Mouse (Mus musculus): Measurements from ENCODE around the gene Acap2. TPM values are rescaled to one million over a fixed set of nuclear protein-coding genes. Genes with fewer than 3 reads are reported as not detected.

The Acap2 gene
- polyA plus RNA-seq, 1 experiment from 2014 or later, result 33.0 TPM

DNA sequence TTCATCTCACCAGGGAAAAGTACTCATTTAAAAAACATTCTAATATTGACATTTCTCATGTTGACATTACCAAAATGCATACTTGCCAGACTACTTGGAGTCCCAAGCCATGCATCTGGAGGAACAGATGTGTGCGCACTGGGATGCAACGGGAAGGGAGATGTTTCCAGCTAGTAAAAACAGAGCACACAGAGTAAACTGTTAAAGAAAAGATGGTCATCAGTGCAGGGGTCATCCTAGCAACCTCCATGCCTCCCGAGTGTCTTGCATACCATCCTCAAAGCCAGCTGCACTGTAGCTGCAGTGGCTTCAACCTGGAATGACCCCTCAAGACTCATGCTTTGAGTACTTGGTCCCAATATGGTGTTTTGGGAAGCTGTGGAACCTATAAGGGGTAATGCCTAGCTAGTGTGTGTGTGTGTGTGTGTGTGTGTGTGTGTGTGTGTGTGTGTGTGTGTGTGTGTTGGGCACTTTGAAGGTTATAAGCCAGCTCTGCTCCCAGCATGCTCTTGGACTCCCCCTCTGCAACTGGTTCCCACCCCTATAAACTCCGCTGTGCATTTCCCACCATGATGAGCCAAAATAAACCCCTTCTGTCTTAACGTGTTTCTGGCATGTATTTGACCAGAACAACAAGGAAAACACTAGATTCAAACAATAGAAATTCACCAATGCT lies 31.6 kb upstream of the Acap2 start:
- TF ChIP-seq CTCF (IDR thresholded peaks at IDR 0.05; ENCODE audit: low read depth), result no peak
- no peak for DNase-seq
- no peak for ATAC-seq (ENCODE audit: insufficient read depth)
- H3K4me1 ChIP-seq (ENCODE audit: insufficient read depth), result peaks cover 8% of the 10 kb centered on the region
- H3K9ac ChIP-seq, result no peak overlapping the region
- H3K36me3 ChIP-seq (ENCODE audit: insufficient read depth), result no peaks in the 10 kb centered on the region
- no peaks in the 10 kb centered on the region for H3K9me3 ChIP-seq (ENCODE audit: low read depth, low read length)
- WGBS, result 49% methylated on average over 5 of the region's 5 CpGs
- H3K4me3 ChIP-seq (ENCODE audit: low read depth, low read length), result no peak overlapping the region
- no peaks in the 10 kb centered on the region for H3K27me3 ChIP-seq (ENCODE audit: insufficient read depth, low read length)
- H3K27ac ChIP-seq (ENCODE audit: low read depth), result no peak overlapping the region
- no peak overlapping the region for H3K4me2 ChIP-seq

DNA sequence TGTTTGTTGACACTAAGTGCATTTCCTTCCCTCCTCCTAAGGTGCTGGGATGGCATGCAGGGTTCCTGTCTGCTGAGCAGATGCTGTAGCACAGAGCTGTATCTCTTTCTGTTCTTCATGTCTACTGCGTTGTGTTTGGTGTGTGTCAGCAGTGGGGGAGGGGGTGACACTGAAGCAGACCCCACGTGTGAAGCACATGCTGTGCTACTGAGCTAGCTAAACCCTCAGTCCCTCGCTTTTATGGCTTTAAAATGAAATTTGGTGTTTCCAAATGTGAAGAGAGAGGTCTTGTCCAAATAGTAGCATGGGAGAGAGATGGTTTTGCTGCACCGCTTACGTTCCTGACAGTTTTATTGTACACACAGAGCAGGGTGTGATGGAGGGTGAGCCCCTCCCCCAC lies 30.5 kb upstream of the Acap2 start:
- Histone ChIP-seq H3K4me3 (ENCODE audit: low read depth, low read length) (no peak overlapping the region), H3K27ac (ENCODE audit: low read depth) (no peak overlapping the region), H3K4me2 (no peak overlapping the region), H3K9ac (no peak overlapping the region), H3K4me1 (ENCODE audit: insufficient read depth) (peaks cover 8% of the 10 kb centered on the region), H3K36me3 (ENCODE audit: insufficient read depth) (no peaks in the 10 kb centered on the region), H3K27me3 (ENCODE audit: insufficient read depth, low read length) (no peaks in the 10 kb centered on the region), H3K9me3 (ENCODE audit: low read depth, low read length) (no peaks in the 10 kb centered on the region)
- 51% methylated on average over 5 of the region's 5 CpGs for WGBS
- no peak; the same call in 1 of the 2 replicates for ATAC-seq (ENCODE audit: insufficient read depth)
- DNase-seq, result no peak
- TF ChIP-seq CTCF (IDR thresholded peaks at IDR 0.05; ENCODE audit: low read depth), result no peak

DNA sequence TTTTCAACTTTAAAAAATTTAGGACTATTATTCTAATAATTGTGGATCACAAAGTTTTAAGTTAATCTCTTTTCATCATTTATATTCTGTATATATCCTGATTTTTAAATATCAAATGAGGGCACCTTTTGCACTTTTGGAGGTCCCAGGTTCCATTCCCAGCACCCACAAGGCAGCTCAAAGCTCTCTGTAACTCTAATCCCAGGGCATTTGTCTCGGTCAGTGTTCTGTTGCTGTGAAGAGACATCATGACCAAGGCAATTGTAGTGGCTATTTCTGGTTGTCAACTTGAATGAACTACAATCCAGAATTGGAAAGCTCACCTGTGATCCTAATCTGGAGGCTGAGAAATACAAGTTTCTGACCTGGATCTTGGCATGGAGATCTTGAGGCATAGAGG lies 26.7 kb upstream of the Acap2 start:
- no peak for ATAC-seq (ENCODE audit: insufficient read depth)
- WGBS, result 93% methylated on average over 1 of the region's 1 CpGs
- Histone ChIP-seq H3K36me3 (ENCODE audit: insufficient read depth) (no peaks in the 10 kb centered on the region), H3K4me1 (ENCODE audit: insufficient read depth) (no peaks in the 10 kb centered on the region), H3K9me3 (ENCODE audit: low read depth, low read length) (no peaks in the 10 kb centered on the region), H3K4me3 (ENCODE audit: low read depth, low read length) (no peak overlapping the region), H3K27ac (ENCODE audit: low read depth) (no peak overlapping the region), H3K4me2 (no peak overlapping the region), H3K9ac (no peak overlapping the region), H3K27me3 (ENCODE audit: insufficient read depth, low read length) (no peaks in the 10 kb centered on the region)
- no peak for DNase-seq
- TF ChIP-seq CTCF (IDR thresholded peaks at IDR 0.05; ENCODE audit: low read depth), result no peak

DNA sequence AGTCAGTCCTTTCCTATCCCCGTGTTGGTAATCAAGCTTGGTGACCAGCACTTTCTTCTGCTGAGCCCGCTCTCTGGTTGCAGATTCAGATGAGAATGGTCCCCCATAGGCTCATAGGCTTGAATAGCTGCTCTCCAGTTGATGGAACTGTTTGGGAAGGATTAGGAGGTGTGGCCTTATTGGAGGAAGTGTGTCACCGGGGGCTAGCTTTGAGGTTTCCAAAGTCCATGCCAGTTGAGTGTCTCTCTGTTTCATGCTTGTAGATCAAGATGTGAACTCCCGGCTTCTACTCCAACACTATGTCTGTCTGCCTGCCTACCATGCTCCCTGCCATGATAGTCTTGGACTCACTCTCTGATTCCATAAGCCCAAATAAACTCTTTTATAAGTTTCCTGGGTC lies 14.2 kb upstream of the Acap2 start:
- Histone ChIP-seq H3K27ac (ENCODE audit: low read depth) (no peak overlapping the region), H3K9me3 (ENCODE audit: low read depth, low read length) (no peaks in the 10 kb centered on the region), H3K4me3 (ENCODE audit: low read depth, low read length) (no peak overlapping the region), H3K4me1 (ENCODE audit: insufficient read depth) (no peaks in the 10 kb centered on the region), H3K9ac (no peak overlapping the region), H3K27me3 (ENCODE audit: insufficient read depth, low read length) (no peaks in the 10 kb centered on the region), H3K36me3 (ENCODE audit: insufficient read depth) (no peaks in the 10 kb centered on the region), H3K4me2 (no peak overlapping the region)
- ATAC-seq (ENCODE audit: insufficient read depth) (no peak), DNase-seq (no peak)
- WGBS, result 91% methylated on average over 4 of the region's 4 CpGs
- TF ChIP-seq CTCF (IDR thresholded peaks at IDR 0.05; ENCODE audit: low read depth), result no peak

GRCm38 (mm10) chr16:31213463-31213862 lies 12.4 kb upstream of the Acap2 start:
- no peak for DNase-seq
- no peak overlapping the region for H3K4me2 ChIP-seq
- WGBS, result 87% methylated on average over 6 of the region's 6 CpGs
- no peaks in the 10 kb centered on the region for H3K27me3 ChIP-seq (ENCODE audit: insufficient read depth, low read length)
- ATAC-seq (ENCODE audit: insufficient read depth), result no peak
- no peak overlapping the region for H3K9ac ChIP-seq
- no peak overlapping the region for H3K27ac ChIP-seq (ENCODE audit: low read depth)
- H3K9me3 ChIP-seq (ENCODE audit: low read depth, low read length), result no peaks in the 10 kb centered on the region
- H3K36me3 ChIP-seq (ENCODE audit: insufficient read depth), result no peaks in the 10 kb centered on the region
- H3K4me1 ChIP-seq (ENCODE audit: insufficient read depth), result 0 out of 2 replicates have a peak, but pooled peaks cover 4% of the 10 kb centered on the region
- no peak for TF ChIP-seq CTCF (IDR thresholded peaks at IDR 0.05; ENCODE audit: low read depth)
- H3K4me3 ChIP-seq (ENCODE audit: low read depth, low read length), result no peak overlapping the region

- Histone ChIP-seq H3K27me3 (ENCODE audit: insufficient read depth, low read length) (no peaks in the 10 kb centered on the region), H3K9me3 (ENCODE audit: low read depth, low read length) (no peaks in the 10 kb centered on the region), H3K4me1 (ENCODE audit: insufficient read depth) (0 out of 2 replicates have a peak, but pooled peaks cover 4% of the 10 kb centered on the region), H3K9ac (no peak overlapping the region), H3K36me3 (ENCODE audit: insufficient read depth) (no peaks in the 10 kb centered on the region), H3K4me2 (no peak overlapping the region), H3K27ac (ENCODE audit: low read depth) (no peak overlapping the region), H3K4me3 (ENCODE audit: low read depth, low read length) (no peak overlapping the region)
- ATAC-seq (ENCODE audit: insufficient read depth) (no peak), DNase-seq (no peak)
- no peak for TF ChIP-seq CTCF (IDR thresholded peaks at IDR 0.05; ENCODE audit: low read depth)
- 65% methylated on average over 9 of the region's 9 CpGs for WGBS
These were observed 10.5 kb upstream of the Acap2 start for GRCm38 (mm10) chr16:31211503-31211902.

DNA sequence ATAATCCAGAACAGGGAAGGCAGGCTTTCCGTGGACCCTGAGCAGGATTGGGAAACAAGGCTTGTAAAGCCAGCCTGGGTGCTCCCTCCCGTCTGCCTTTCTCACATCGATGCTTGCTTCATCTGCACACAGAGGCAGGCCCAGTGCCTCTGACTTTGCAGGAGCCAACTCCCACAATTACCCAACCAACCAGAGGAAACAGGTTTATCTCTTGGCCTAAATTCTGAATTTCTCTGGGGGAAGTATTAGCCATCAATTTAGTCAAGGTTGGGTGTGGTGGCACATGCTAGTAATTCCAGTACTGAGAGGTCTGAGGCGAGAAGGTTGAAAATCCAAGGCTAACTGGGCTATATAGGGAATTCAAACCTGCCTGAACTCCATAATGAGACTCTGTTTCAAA lies 9.4 kb upstream of the Acap2 start:
- WGBS, result 60% methylated on average over 4 of the region's 4 CpGs
- no peak overlapping the region for H3K27ac ChIP-seq (ENCODE audit: low read depth)
- TF ChIP-seq CTCF (IDR thresholded peaks at IDR 0.05; ENCODE audit: low read depth), result no peak
- no peak overlapping the region for H3K4me3 ChIP-seq (ENCODE audit: low read depth, low read length)
- no peaks in the 10 kb centered on the region for H3K36me3 ChIP-seq (ENCODE audit: insufficient read depth)
- no peak overlapping the region for H3K9ac ChIP-seq
- H3K9me3 ChIP-seq (ENCODE audit: low read depth, low read length), result no peaks in the 10 kb centered on the region
- no peaks in the 10 kb centered on the region for H3K27me3 ChIP-seq (ENCODE audit: insufficient read depth, low read length)
- H3K4me1 ChIP-seq (ENCODE audit: insufficient read depth), result 0 out of 2 replicates have a peak, but pooled peaks cover 4% of the 10 kb centered on the region
- DNase-seq (no peak), ATAC-seq (ENCODE audit: insufficient read depth) (no peak)
- no peak overlapping the region for H3K4me2 ChIP-seq

Data from lung, embryonic 14.5 days (tissue).